Mouse (Mus musculus) E14TG2a.4 (cell line): ENCODE measurements at regions not wholly inside any gene's neighbourhood (a gene's known extent, or its start where the extent isn't known, plus 50 kb on each side); places are given as distances from the start of the nearest gene placed in this dataset.

Experiments
- CTCF ChIP-seq: conservative IDR thresholded peaks from 2 replicates; pipeline ENCODE4 v1.5.1; 2014; ENCODE audit warnings: low read length
- NANOG ChIP-seq: IDR thresholded peaks from 2 replicates; pipeline ENCODE4 v1.6.1; 2014; ENCODE audit warnings: borderline replicate concordance, low read length, mixed read lengths

DNA sequence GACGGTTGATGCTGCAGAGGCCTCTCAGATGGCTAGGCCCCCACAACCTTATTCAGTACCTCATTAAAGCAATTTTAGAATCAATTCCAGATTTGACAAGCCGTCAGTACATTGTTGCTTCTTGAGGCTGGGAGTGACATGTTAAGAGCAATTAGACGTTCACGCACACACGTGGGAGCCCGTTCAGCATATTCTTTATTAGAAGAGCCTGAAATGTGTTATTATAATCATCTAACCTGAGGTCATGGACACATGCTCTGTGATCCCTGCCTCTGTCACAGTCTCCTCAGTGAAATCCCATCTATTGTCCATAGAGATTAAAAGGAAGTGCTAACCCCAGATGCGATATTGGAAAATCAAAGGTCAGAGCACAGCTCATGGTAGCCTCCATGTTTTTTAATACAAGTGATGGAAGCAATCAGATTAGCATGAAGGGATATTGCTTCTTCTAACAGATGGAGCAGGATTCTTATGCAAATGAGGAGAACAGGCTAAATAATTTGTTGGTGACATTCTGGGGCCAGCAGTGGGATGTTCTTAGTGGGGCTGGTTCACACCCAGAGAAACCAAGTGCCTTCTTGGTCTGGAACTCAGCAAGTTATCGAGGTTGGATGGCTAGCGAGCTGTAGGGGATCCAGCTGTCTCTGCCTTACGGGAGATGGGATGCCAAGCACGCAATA, 166.8 kb upstream of the Cxcr4 start:
- no peak for TF ChIP-seq CTCF
- no peak for TF ChIP-seq NANOG
